Mouse (Mus musculus): ENCODE measurements around the gene Auh.

DNA sequence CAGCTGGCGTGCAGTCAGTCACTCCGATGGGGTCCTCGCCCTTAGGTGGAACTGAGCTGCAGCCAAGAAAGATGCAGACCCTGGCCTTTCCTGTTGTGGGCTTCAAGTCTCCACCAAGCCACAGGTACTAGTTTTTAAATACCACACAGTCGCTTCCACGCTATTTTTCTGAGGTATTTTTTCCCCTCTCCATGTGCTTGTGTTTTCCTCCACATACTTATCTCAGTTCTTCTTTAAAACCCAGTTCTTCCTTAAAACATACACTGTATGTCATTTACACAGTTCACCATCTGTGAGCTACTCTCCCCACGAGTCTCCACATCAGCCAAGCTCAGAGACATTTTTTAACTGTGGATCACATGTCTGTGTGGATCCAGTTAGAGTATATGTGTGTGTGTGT, 41.4 kb upstream of the Auh start:
- TF ChIP-seq TAL1 (IDR thresholded peaks at IDR 0.05; ENCODE audit: low read length) = no peak
- TF ChIP-seq GATA1 (IDR thresholded peaks at IDR 0.05; ENCODE audit: low read length) = no peak
